Mouse (Mus musculus): ENCODE measurements around the gene Dock10. TPM values are rescaled to one million over a fixed set of nuclear protein-coding genes. Genes with fewer than 3 reads are reported as not detected.

The Dock10 gene
- polyA plus RNA-seq, 1 experiment = 0.04 TPM

GRCm38 (mm10) chr1:80746195-80746594 is 12.1 kb downstream of the Dock10 start:
- Histone ChIP-seq H3ac (ENCODE audit: control insufficient read depth, insufficient read length) (no peak overlapping the region), H3K4me3 (no peak overlapping the region), H3K4me2 (ENCODE audit: low read depth) (no peak overlapping the region), H3K79me2 (ENCODE audit: control insufficient read depth, insufficient read depth) (no peaks in the 10 kb centered on the region), H3K36me3 (ENCODE audit: control insufficient read depth, insufficient read depth) (no peaks in the 10 kb centered on the region), H3K27me3 (ENCODE audit: control insufficient read depth, insufficient read depth, insufficient read length) (no peaks in the 10 kb centered on the region)
- TF ChIP-seq USF1 (IDR thresholded peaks at IDR 0.05; ENCODE audit: low read depth) = no peak
- TF ChIP-seq E2F4 (IDR thresholded peaks at IDR 0.05; ENCODE audit: insufficient read depth) = no peak
- no peak for TF ChIP-seq POLR2A (IDR thresholded peaks at IDR 0.05; ENCODE audit: insufficient read length, low read depth)
- TF ChIP-seq CEBPB (IDR thresholded peaks at IDR 0.05; ENCODE audit: insufficient read depth, poor library complexity, severe bottlenecking) = no peak
- no peak for TF ChIP-seq MAX (IDR thresholded peaks at IDR 0.05; ENCODE audit: low read depth)
- TF ChIP-seq SRF (IDR thresholded peaks at IDR 0.05; ENCODE audit: control insufficient read depth, insufficient read length, low read depth) = no peak
- TF ChIP-seq MYOD1 (IDR thresholded peaks at IDR 0.05; ENCODE audit: control insufficient read depth in 1 of 3, insufficient read length in 2 of 3, low read depth in 2 of 3) = no peak
- TF ChIP-seq REST (IDR thresholded peaks at IDR 0.05; ENCODE audit: insufficient read depth, insufficient read length) = no peak
- TF ChIP-seq TCF12 (IDR thresholded peaks at IDR 0.05; ENCODE audit: insufficient read depth, poor library complexity, severe bottlenecking) = no peak
- TF ChIP-seq POLR2AphosphoS2 (IDR thresholded peaks at IDR 0.05; ENCODE audit: insufficient read length, low read depth) = no peak
- TF ChIP-seq TCF3 (IDR thresholded peaks at IDR 0.05; ENCODE audit: insufficient read length, low read depth) = no peak
- TF ChIP-seq MYOG (IDR thresholded peaks at IDR 0.05; ENCODE audit: control insufficient read depth in 1 of 3, insufficient read depth in 1 of 3, insufficient read length in 2 of 3, low read depth in 2 of 3) = no peak

DNA sequence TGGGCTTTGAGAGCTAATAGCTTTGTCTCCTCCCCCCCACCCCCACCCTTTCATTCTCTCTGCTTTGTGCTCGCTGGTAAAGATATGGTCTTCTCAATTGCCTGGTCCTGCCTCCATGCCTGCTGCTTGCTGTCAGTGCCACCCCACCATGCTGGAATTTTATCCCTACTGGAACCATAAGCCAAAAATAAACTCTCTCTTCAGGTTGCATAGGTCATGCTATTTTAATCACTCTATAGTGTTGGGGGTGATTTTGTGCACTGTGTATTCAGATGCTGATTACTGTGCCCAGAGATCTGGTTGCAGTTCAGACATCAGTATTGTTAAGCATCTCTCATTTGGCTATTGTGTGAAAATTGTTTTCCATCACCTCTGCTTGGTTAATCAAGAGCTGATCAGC is 18.9 kb downstream of the Dock10 start:
- TF ChIP-seq E2F4 (IDR thresholded peaks at IDR 0.05; ENCODE audit: insufficient read depth) = no peak
- no peak for TF ChIP-seq TCF12 (IDR thresholded peaks at IDR 0.05; ENCODE audit: insufficient read depth, poor library complexity, severe bottlenecking)
- TF ChIP-seq REST (IDR thresholded peaks at IDR 0.05; ENCODE audit: insufficient read depth, insufficient read length) = no peak
- no peak for TF ChIP-seq SRF (IDR thresholded peaks at IDR 0.05; ENCODE audit: control insufficient read depth, insufficient read length, low read depth)
- no peak for TF ChIP-seq TCF3 (IDR thresholded peaks at IDR 0.05; ENCODE audit: insufficient read length, low read depth)
- TF ChIP-seq POLR2A (IDR thresholded peaks at IDR 0.05; ENCODE audit: insufficient read length, low read depth) = no peak
- TF ChIP-seq USF1 (IDR thresholded peaks at IDR 0.05; ENCODE audit: low read depth) = no peak
- TF ChIP-seq POLR2AphosphoS2 (IDR thresholded peaks at IDR 0.05; ENCODE audit: insufficient read length, low read depth) = no peak
- TF ChIP-seq MYOG (IDR thresholded peaks at IDR 0.05; ENCODE audit: control insufficient read depth in 1 of 3, insufficient read depth in 1 of 3, insufficient read length in 2 of 3, low read depth in 2 of 3) = no peak
- no peak for TF ChIP-seq MAX (IDR thresholded peaks at IDR 0.05; ENCODE audit: low read depth)
- no peak for TF ChIP-seq MYOD1 (IDR thresholded peaks at IDR 0.05; ENCODE audit: control insufficient read depth in 1 of 3, insufficient read length in 2 of 3, low read depth in 2 of 3)
- TF ChIP-seq CEBPB (IDR thresholded peaks at IDR 0.05; ENCODE audit: insufficient read depth, poor library complexity, severe bottlenecking) = no peak
- Histone ChIP-seq H3K79me2 (ENCODE audit: control insufficient read depth, insufficient read depth) (no peaks in the 10 kb centered on the region), H3K4me2 (ENCODE audit: low read depth) (no peak overlapping the region), H3K36me3 (ENCODE audit: control insufficient read depth, insufficient read depth) (no peaks in the 10 kb centered on the region), H3K27me3 (ENCODE audit: control insufficient read depth, insufficient read depth, insufficient read length) (no peaks in the 10 kb centered on the region), H3K4me3 (no peak overlapping the region), H3ac (ENCODE audit: control insufficient read depth, insufficient read length) (no peak overlapping the region)

- TF ChIP-seq USF1 (IDR thresholded peaks at IDR 0.05; ENCODE audit: low read depth) = no peak
- TF ChIP-seq E2F4 (IDR thresholded peaks at IDR 0.05; ENCODE audit: insufficient read depth) = no peak
- TF ChIP-seq TCF12 (IDR thresholded peaks at IDR 0.05; ENCODE audit: insufficient read depth, poor library complexity, severe bottlenecking) = no peak
- 0 out of 2 replicates have a peak, but pooled peaks have one; percentile 21 for TF ChIP-seq CEBPB (IDR thresholded peaks at IDR 0.05; ENCODE audit: insufficient read depth, poor library complexity, severe bottlenecking)
- H3K4me2 ChIP-seq (ENCODE audit: low read depth) = peak overlapping the region; percentile 55
- no peaks in the 10 kb centered on the region for H3K79me2 ChIP-seq (ENCODE audit: control insufficient read depth, insufficient read depth)
- no peak overlapping the region for H3ac ChIP-seq (ENCODE audit: control insufficient read depth, insufficient read length)
- no peaks in the 10 kb centered on the region for H3K36me3 ChIP-seq (ENCODE audit: control insufficient read depth, insufficient read depth)
- no peaks in the 10 kb centered on the region for H3K27me3 ChIP-seq (ENCODE audit: control insufficient read depth, insufficient read depth, insufficient read length)
- H3K4me3 ChIP-seq = no peak overlapping the region
Observed at GRCm38 (mm10) chr1:80737812-80738391, 20.4 kb downstream of the Dock10 start.

GRCm38 (mm10) chr1:80730582-80730981 is 27.7 kb downstream of the Dock10 start:
- H3K4me3 ChIP-seq = no peak overlapping the region
- H3K4me2 ChIP-seq (ENCODE audit: low read depth) = no peak overlapping the region
- H3K79me2 ChIP-seq (ENCODE audit: control insufficient read depth, insufficient read depth) = no peaks in the 10 kb centered on the region

More at GRCm38 (mm10) chr1:80730582-80730981, 27.7 kb downstream of the Dock10 start:
- H3ac ChIP-seq (ENCODE audit: control insufficient read depth, insufficient read length) = no peak overlapping the region
- no peaks in the 10 kb centered on the region for H3K27me3 ChIP-seq (ENCODE audit: control insufficient read depth, insufficient read depth, insufficient read length)
- TF ChIP-seq USF1 (IDR thresholded peaks at IDR 0.05; ENCODE audit: low read depth) = no peak
- TF ChIP-seq TCF12 (IDR thresholded peaks at IDR 0.05; ENCODE audit: insufficient read depth, poor library complexity, severe bottlenecking) = no peak
- TF ChIP-seq MYOG (IDR thresholded peaks at IDR 0.05; ENCODE audit: control insufficient read depth in 1 of 3, insufficient read depth in 1 of 3, insufficient read length in 2 of 3, low read depth in 2 of 3) = no peak
- TF ChIP-seq POLR2A (IDR thresholded peaks at IDR 0.05; ENCODE audit: insufficient read length, low read depth) = no peak
- TF ChIP-seq POLR2AphosphoS2 (IDR thresholded peaks at IDR 0.05; ENCODE audit: insufficient read length, low read depth) = no peak
- TF ChIP-seq MYOD1 (IDR thresholded peaks at IDR 0.05; ENCODE audit: control insufficient read depth in 1 of 3, insufficient read length in 2 of 3, low read depth in 2 of 3) = no peak
- no peak for TF ChIP-seq MAX (IDR thresholded peaks at IDR 0.05; ENCODE audit: low read depth)
- TF ChIP-seq REST (IDR thresholded peaks at IDR 0.05; ENCODE audit: insufficient read depth, insufficient read length) = no peak
- TF ChIP-seq E2F4 (IDR thresholded peaks at IDR 0.05; ENCODE audit: insufficient read depth) = no peak
- no peak for TF ChIP-seq SRF (IDR thresholded peaks at IDR 0.05; ENCODE audit: control insufficient read depth, insufficient read length, low read depth)
- no peak for TF ChIP-seq TCF3 (IDR thresholded peaks at IDR 0.05; ENCODE audit: insufficient read length, low read depth)
- TF ChIP-seq CEBPB (IDR thresholded peaks at IDR 0.05; ENCODE audit: insufficient read depth, poor library complexity, severe bottlenecking) = no peak
- H3K36me3 ChIP-seq (ENCODE audit: control insufficient read depth, insufficient read depth) = no peaks in the 10 kb centered on the region
